Mouse (Mus musculus) liver, postnatal 0 days (tissue): Measurements from ENCODE around the gene Oaz1.
"Not testable (repeated sequence)": the region's sequence is repeated elsewhere in the genome, so short reads cannot be mapped to it uniquely, and the experiment has no call there.

ENCODE experiments used
- CTCF ChIP-seq: sonication (generic); IDR thresholded peaks from 2 replicates; pipeline ENCODE4 v1.5.1; 2016; ENCODE audit warnings: antibody characterized with exemption, low read depth
- EP300 ChIP-seq: IDR thresholded peaks from 2 replicates; pipeline ENCODE4 v1.6.1; 2016; ENCODE audit warnings: antibody characterized with exemption, low read depth, mild to moderate bottlenecking

GRCm38 (mm10) chr10:80816303-80816702, 10.2 kb upstream of the Oaz1 start:
- not testable (repeated sequence) for TF ChIP-seq EP300, CTCF
